Mouse (Mus musculus): ENCODE data around the gene Relb.

- TF ChIP-seq CTCF (IDR thresholded peaks at IDR 0.05; ENCODE audit: borderline replicate concordance, control insufficient read depth, extremely low read depth, insufficient read depth, low read length, poor library complexity) (no peak), POLR2A (IDR thresholded peaks at IDR 0.05; ENCODE audit: control insufficient read depth, extremely low read depth, insufficient read depth, low read length, poor library complexity) (no peak)
These were observed 6.0 kb upstream of the Relb start for GRCm38 (mm10) chr7:19635074-19635827.

All from thymus, adult 2 months (tissue).